Mouse (Mus musculus): Measurements from ENCODE around the gene Cep250.

DNA sequence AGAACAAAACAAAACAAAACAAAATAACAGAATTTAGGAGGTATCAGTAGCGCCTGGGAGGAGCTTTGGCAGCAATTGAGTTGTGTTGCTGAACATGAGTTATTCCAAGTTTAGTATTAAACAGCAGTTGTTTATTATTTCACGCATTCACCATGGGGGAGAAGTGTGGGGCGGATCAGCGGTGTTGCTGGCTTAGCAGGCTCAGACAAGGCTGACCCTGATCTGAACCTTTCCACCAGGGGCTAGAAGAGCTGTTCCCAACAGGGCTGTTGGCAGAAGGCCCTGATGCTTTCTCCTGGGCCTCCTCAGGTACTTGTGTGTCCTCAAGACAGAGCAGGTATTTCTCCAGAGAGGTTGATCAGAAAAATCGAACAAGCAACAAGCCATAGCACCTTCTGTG lies 3.7 kb downstream of the Cep250 start:
- TF ChIP-seq EP300 (IDR thresholded peaks at IDR 0.05; ENCODE audit: low read depth) (no peak), CTCF (IDR thresholded peaks at IDR 0.05; ENCODE audit: low read depth) (no peak)
